Mouse (Mus musculus) ES-E14 (cell line): Measurements from ENCODE around the gene Ssrp1. TPM values are rescaled to one million over a fixed set of nuclear protein-coding genes. Genes with fewer than 3 reads are reported as not detected.

Experiments
- DNase-seq: peaks from one replicate; pipeline ENCODE4 v3.0.0-alpha.2; 2013; ENCODE audit warnings: low read depth, low spot score
- H3K27ac ChIP-seq: 2 replicates; pipeline ENCODE4 v1.5.1; 2012; ENCODE audit warnings: low read depth, mild to moderate bottlenecking, low read length, moderate library complexity, mixed read lengths; ENCODE audit not compliant: poor library complexity, insufficient read depth, severe bottlenecking
- H3K36me3 ChIP-seq: 2 replicates; pipeline ENCODE4 v1.6.1; 2012; ENCODE audit warnings: mild to moderate bottlenecking, low read length, moderate library complexity, mixed read lengths; ENCODE audit not compliant: control insufficient read depth, poor library complexity, insufficient read depth, severe bottlenecking
- H3K4me1 ChIP-seq, 2 experiments: fragments of 150-350 bp in 1 of 2; sonication (generic) in 1 of 2; 2 replicates each; pipeline ENCODE4 v1.6.1; 2012; ENCODE audit warnings: low read length in 2 of 2, mild to moderate bottlenecking in 1 of 2, mixed read lengths in 1 of 2; ENCODE audit not compliant: control insufficient read depth in 2 of 2, insufficient read depth in 2 of 2, poor library complexity in 1 of 2
- H3K4me3 ChIP-seq, 2 experiments: fragments of 150-350 bp in 1 of 2; sonication (generic) in 1 of 2; 2 replicates each; pipeline ENCODE4 v1.5.1; 2012; ENCODE audit warnings: low read length in 2 of 2, low read depth in 1 of 2, mild to moderate bottlenecking in 1 of 2, mixed read lengths in 1 of 2; ENCODE audit not compliant: insufficient read depth in 1 of 2, poor library complexity in 1 of 2, severe bottlenecking in 1 of 2
- H3K9ac ChIP-seq: 2 replicates; pipeline ENCODE4 v1.6.1; 2012; ENCODE audit warnings: low read depth, mild to moderate bottlenecking, low read length, mixed read lengths; ENCODE audit not compliant: poor library complexity, insufficient read depth, severe bottlenecking
- H3K9me3 ChIP-seq: fragments of 150-350 bp; sonication (generic); 2 replicates; pipeline ENCODE4 v1.6.1; 2012; ENCODE audit warnings: low read depth, mild to moderate bottlenecking, low read length; ENCODE audit not compliant: control insufficient read depth, insufficient read depth
- CHD2 ChIP-seq: IDR thresholded peaks from 2 replicates; pipeline ENCODE4 v1.6.1; 2014; ENCODE audit warnings: mild to moderate bottlenecking, low read depth, low read length, inconsistent platforms
- HCFC1 ChIP-seq: IDR thresholded peaks from 2 replicates; pipeline ENCODE4 v1.6.1; 2012; ENCODE audit warnings: low read length, inconsistent platforms, borderline replicate concordance; ENCODE audit not compliant: insufficient read depth
- MAFK ChIP-seq: IDR thresholded peaks from 2 replicates; pipeline ENCODE4 v1.6.1; 2014; ENCODE audit warnings: mild to moderate bottlenecking, low read depth, low read length, inconsistent platforms; ENCODE audit not compliant: insufficient read depth
- ZC3H11A ChIP-seq: IDR thresholded peaks from 2 replicates; pipeline ENCODE4 v1.6.1; 2012; ENCODE audit warnings: low read depth, mild to moderate bottlenecking, inconsistent platforms, low read length, borderline replicate concordance
- ZNF384 ChIP-seq: IDR thresholded peaks from 2 replicates; pipeline ENCODE4 v1.6.1; 2012; ENCODE audit warnings: low read depth, low read length, inconsistent platforms
- in situ Hi-C, 2 experiments: fragments of 600-800 bp; cut with MboI; formaldehyde crosslinking; loops; one replicate each; pipeline ENCODE4 v1.15.1; 2025; ENCODE audit warnings: low sequenced_read_pairs in 2 of 2, inconsistent platforms in 1 of 2; ENCODE audit not compliant: unreplicated experiment in 2 of 2
- total RNA-seq: library from RNA; depleted of rRNA; stranded (reverse); fragments of 300-350 nt; gene quantifications from 2 replicates; pipeline ENCODE4 v1.2.3, GENCODE M21; 2012; rRNA removed

The Ssrp1 gene
- total RNA-seq, 1 experiment = 212 TPM

DNA sequence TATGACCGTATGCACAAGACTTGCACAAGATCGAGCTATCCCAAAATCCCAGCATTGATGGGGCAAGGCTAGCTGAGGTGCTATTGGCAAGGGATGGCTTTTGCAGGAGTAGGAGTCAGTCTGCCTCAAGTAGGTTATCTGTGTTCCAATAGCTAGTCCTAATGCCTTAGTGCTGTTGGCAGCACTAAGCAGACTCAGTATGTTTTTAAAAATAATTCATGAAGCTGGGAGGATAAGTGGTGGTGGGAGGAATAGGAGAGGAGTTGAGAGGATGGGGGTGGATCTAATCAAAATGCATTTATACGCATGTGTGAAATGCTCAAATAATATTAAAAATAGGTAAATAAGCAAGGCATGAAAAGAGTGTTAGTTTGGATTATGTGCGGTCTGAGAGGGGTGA, 54.3 kb downstream of the Ssrp1 start:
- DNase-seq = no peak
- H3K27ac ChIP-seq = no peak overlapping the region
- TF ChIP-seq MAFK (no peak), ZNF384 (no peak), CHD2 (no peak), ZC3H11A (no peak), HCFC1 (no peak)
- H3K36me3 ChIP-seq = no peaks in the 10 kb centered on the region
- in situ Hi-C loops = no loop called here
- H3K4me3 ChIP-seq = no peak overlapping the region
- H3K9ac ChIP-seq = no peak overlapping the region
- no peaks in the 10 kb centered on the region for H3K4me1 ChIP-seq
- H3K9me3 ChIP-seq = no peaks in the 10 kb centered on the region

DNA sequence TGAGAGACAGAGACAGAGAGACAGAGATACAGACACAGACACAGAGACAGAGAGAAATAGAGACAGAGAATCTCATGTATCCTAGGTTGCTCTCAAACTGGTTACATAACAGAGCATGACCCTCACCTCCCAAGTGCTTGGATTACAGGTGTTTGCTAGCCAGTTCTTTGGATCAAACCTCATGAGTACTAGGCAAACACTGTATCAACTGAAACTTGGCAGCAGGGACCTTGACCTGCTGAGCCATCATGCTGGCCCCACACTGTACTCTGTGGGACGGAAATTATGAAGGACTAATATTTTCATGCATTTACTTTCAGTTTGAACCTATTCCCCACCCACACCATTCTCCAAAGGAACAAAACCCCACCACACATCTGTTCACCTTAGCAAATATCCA, 56.3 kb downstream of the Ssrp1 start:
- no peak overlapping the region for H3K4me3 ChIP-seq
- in situ Hi-C loops = no loop called here
- no peak for DNase-seq

DNA sequence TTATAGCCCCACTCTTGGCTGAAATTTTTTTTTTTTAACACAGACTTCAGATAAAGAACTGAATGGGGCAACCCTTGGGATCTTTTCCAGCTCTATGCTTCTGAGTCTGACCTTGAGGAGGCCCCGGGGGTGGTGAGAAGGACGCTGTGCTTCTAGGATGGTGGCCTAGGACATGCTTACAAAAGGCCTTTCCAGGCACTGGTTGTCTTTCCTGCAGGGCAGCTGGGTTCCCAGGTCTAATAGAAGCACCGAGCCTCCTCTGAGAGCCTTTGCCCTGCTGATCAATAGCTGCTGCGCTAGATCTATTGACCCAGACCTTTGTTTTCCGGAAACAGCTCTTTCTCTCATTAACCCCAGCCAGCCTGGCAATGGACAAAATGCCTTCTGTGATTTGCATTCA, 58.9 kb downstream of the Ssrp1 start:
- Histone ChIP-seq H3K4me1 (no peaks in the 10 kb centered on the region), H3K9ac (no peak overlapping the region), H3K4me3 (no peak overlapping the region), H3K36me3 (no peaks in the 10 kb centered on the region), H3K27ac (no peak overlapping the region), H3K9me3 (no peaks in the 10 kb centered on the region)
- no peak for DNase-seq
- in situ Hi-C loops = no loop called here
- TF ChIP-seq ZNF384 (no peak), MAFK (no peak), HCFC1 (no peak), CHD2 (no peak), ZC3H11A (no peak)

More for the DNA sequence above, 56.3 kb downstream of the Ssrp1 start:
- Histone ChIP-seq H3K27ac (no peak overlapping the region), H3K9ac (no peak overlapping the region), H3K36me3 (no peaks in the 10 kb centered on the region), H3K9me3 (no peaks in the 10 kb centered on the region), H3K4me1 (no peaks in the 10 kb centered on the region)
- TF ChIP-seq ZC3H11A (no peak), ZNF384 (no peak), MAFK (no peak), CHD2 (no peak), HCFC1 (no peak)

Other genes with a start within 250 kb of the Ssrp1 start
- 0.58 and 1.9 TPM in 2 replicates for gene Ube2l6, start 238.4 kb upstream of the Ssrp1 start, total RNA-seq
- 4.4 and 4.9 TPM in 2 replicates for gene Smtnl1, start 214.6 kb upstream of the Ssrp1 start, total RNA-seq
- gene Timm10, start 210.2 kb upstream of the Ssrp1 start, total RNA-seq = 60.2 and 73.5 TPM in 2 replicates
- gene Slc43a1, start 198.4 kb upstream of the Ssrp1 start, total RNA-seq = 30.2 and 47.0 TPM in 2 replicates
- gene Rtn4rl2, start 150.5 kb upstream of the Ssrp1 start, total RNA-seq = 0.79 and 0.80 TPM in 2 replicates
- gene Slc43a3, start 100.7 kb upstream of the Ssrp1 start, total RNA-seq = 12.9 and 13.8 TPM in 2 replicates
- not detected in 2 replicates for gene Prg2, start 56.8 kb upstream of the Ssrp1 start, total RNA-seq
- not detected in 2 replicates for gene Prg3, start 49.0 kb upstream of the Ssrp1 start, total RNA-seq
- gene P2rx3, start 228 bp downstream of the Ssrp1 start, total RNA-seq = 4.6 and 5.1 TPM in 2 replicates
- 36.7 and 61.9 TPM in 2 replicates for gene Tnks1bp1, start 10.8 kb downstream of the Ssrp1 start, total RNA-seq
- 0.05 and 0.40 TPM in 2 replicates for gene Aplnr, start 99.0 kb downstream of the Ssrp1 start, total RNA-seq
- gene Lrrc55, start 160.0 kb downstream of the Ssrp1 start, total RNA-seq = 0.05 and 0.36 TPM in 2 replicates